In genomic region chr15:88626886-88627488, GRCm38 (mm10) we compare ENCODE assay signal across 46 mouse cellular contexts. TPM values are rescaled to one million over a fixed set of nuclear protein-coding genes. Genes with fewer than 3 reads are reported as not detected.
"Had no signal": no experiment of that assay in that cellular context is flagged by ENCODE, and none has a peak within 500 bp of the region (broad histone marks: within the 10 kb centered on the region; RNA-seq: fewer than 3 reads in every experiment).

No protein-coding gene starts in this region.

- H3K9me3 ChIP-seq: limb, embryonic 10.5 days; limb, embryonic 12.5 days; limb, embryonic 13.5 days; limb, embryonic 15.5 days; liver, embryonic 12.5 days; liver, embryonic 13.5 days; liver, embryonic 15.5 days; lung, embryonic 15.5 days; midbrain, embryonic 12.5 days; midbrain, embryonic 13.5 days; midbrain, embryonic 15.5 days had no signal

- H3K4me3 ChIP-seq: limb, embryonic 10.5 days; limb, embryonic 12.5 days; limb, embryonic 13.5 days; limb, embryonic 15.5 days; liver, embryonic 12.5 days; liver, embryonic 13.5 days; liver, embryonic 15.5 days; lung, embryonic 15.5 days; megakaryocyte, embryonic 14.5 days; midbrain, embryonic 10.5 days; midbrain, embryonic 12.5 days; midbrain, embryonic 13.5 days; midbrain, embryonic 15.5 days; myocyte had no signal

- H3K4me1 ChIP-seq: limb, embryonic 10.5 days; limb, embryonic 12.5 days; limb, embryonic 13.5 days; limb, embryonic 15.5 days; liver, embryonic 12.5 days; liver, embryonic 13.5 days; liver, embryonic 15.5 days; lung, embryonic 15.5 days; megakaryocyte, embryonic 14.5 days; midbrain, embryonic 10.5 days; midbrain, embryonic 12.5 days; midbrain, embryonic 13.5 days had no signal

- DNase-seq: left cerebral cortex, postnatal 4 days; liver; liver, embryonic 13.5 days; liver, postnatal 0 days; lung, adult 18-20 months; lung, adult 2 months; lung, embryonic 14.5 days; lung, postnatal 10 days; lung, postnatal 14 days; lung, postnatal 36 days; lung, postnatal 4 days; midbrain, embryonic 14.5 days had no signal

- H3K27me3 ChIP-seq: limb, embryonic 12.5 days; limb, embryonic 13.5 days; limb, embryonic 15.5 days; liver, embryonic 12.5 days; liver, embryonic 13.5 days; liver, embryonic 15.5 days; lung, embryonic 15.5 days; megakaryocyte, embryonic 14.5 days; midbrain, embryonic 12.5 days; midbrain, embryonic 13.5 days; midbrain, embryonic 15.5 days had no signal

- H3K36me3 ChIP-seq: limb, embryonic 10.5 days; limb, embryonic 12.5 days; limb, embryonic 13.5 days; limb, embryonic 15.5 days; liver, embryonic 12.5 days; liver, embryonic 13.5 days; liver, embryonic 15.5 days; lung, embryonic 15.5 days; midbrain, embryonic 10.5 days; midbrain, embryonic 12.5 days; midbrain, embryonic 13.5 days; midbrain, embryonic 15.5 days had no signal

- H3K27ac ChIP-seq: limb, embryonic 10.5 days; limb, embryonic 12.5 days; limb, embryonic 13.5 days; limb, embryonic 15.5 days; liver, embryonic 12.5 days; liver, embryonic 13.5 days; liver, embryonic 14.5 days; liver, embryonic 15.5 days; lung, embryonic 15.5 days; macrophage; midbrain, embryonic 10.5 days; midbrain, embryonic 12.5 days; midbrain, embryonic 13.5 days; midbrain, embryonic 15.5 days had no signal

- H3K9ac ChIP-seq: limb, embryonic 12.5 days; limb, embryonic 13.5 days; limb, embryonic 15.5 days; liver, embryonic 12.5 days; liver, embryonic 13.5 days; liver, embryonic 14.5 days; liver, embryonic 15.5 days; liver, postnatal 0 days; lung, embryonic 14.5 days; lung, embryonic 15.5 days; midbrain, embryonic 12.5 days; midbrain, embryonic 13.5 days; midbrain, embryonic 15.5 days had no signal

RNA-seq across cellular contexts. Expression of gene Zdhhc25, which starts 26.9 kb away (rescaled TPM):
- total RNA-seq: left cerebral cortex, adult 8-10 months; left cerebral cortex, postnatal 10 days; left cerebral cortex, postnatal 14 days; left cerebral cortex, postnatal 25 days; left cerebral cortex, postnatal 36 days; left cerebral cortex, postnatal 4 days; liver, adult 2 months; megakaryocyte progenitor cell, adult 5-6 weeks; megakaryocyte, adult 5-6 weeks; megakaryocyte-erythroid progenitor cell, adult 5-6 weeks; midbrain, postnatal 0 days; monocyte, adult 5-6 weeks had no signal
- polyA plus RNA-seq: limb, embryonic 10.5 days; limb, embryonic 11.5 days; limb, embryonic 12.5 days; limb, embryonic 13.5 days; limb, embryonic 14.5 days; limb, embryonic 15.5 days; liver, adult 2 months; liver, embryonic 11.5 days; liver, embryonic 12.5 days; liver, embryonic 13.5 days; liver, embryonic 14.5 days; liver, embryonic 15.5 days; liver, embryonic 16.5 days; liver, postnatal 0 days; lung, adult 2 months; lung, embryonic 14.5 days; lung, embryonic 15.5 days; lung, embryonic 16.5 days; lung, postnatal 0 days; macrophage; midbrain, embryonic 10.5 days; midbrain, embryonic 11.5 days; midbrain, embryonic 12.5 days; midbrain, embryonic 13.5 days; midbrain, embryonic 14.5 days; midbrain, embryonic 15.5 days; midbrain, embryonic 16.5 days; midbrain, postnatal 0 days had no signal
